Comparison of ENCODE assay signal across 9 mouse cellular contexts in the genomic region with DNA sequence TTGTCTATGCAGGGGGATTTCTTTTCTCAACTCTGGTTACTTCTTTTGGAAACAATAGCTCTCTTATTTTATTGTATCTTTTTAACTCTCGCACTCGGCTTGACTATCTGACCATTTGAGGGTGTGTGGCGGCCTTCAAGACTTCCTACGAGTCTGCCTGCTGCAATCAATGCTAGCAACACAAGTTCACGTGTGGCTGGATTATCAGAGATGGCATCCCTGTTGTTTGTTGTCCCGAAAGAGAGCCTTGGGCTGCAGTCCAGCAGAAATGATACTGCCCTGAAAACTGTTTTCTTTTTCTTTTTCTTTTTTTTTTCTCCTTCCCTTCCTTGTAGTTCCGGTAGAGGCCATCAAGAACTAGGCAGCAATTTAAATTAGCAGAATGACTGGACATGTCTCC. TPM values are rescaled to one million over a fixed set of nuclear protein-coding genes. Genes with fewer than 3 reads are reported as not detected.
A peak's percentile ranks its signal among the peaks of the same experiment; 100 is the strongest.
DNase-seq lines count a peak whose midpoint lies in the region; ATAC-seq and TF ChIP-seq lines count a peak whose summit lies in the region.
"Had no signal": no experiment of that assay in that cellular context is flagged by ENCODE, and none has a peak within 500 bp of the region (broad histone marks: within the 10 kb centered on the region; RNA-seq: fewer than 3 reads in every experiment).

No protein-coding gene starts in this region.

- peak overlapping the region; percentile 59 for H3K4me3 ChIP-seq in lung, embryonic 15.5 days
- peak overlapping the region; percentile 51 for H3K4me3 ChIP-seq in forebrain, postnatal 0 days (ENCODE audit: low read depth, low read length)
- H3K4me3 ChIP-seq in kidney, postnatal 0 days (replicated peaks; ENCODE audit: low read depth, low read length): peak overlapping the region; percentile 83
- peak overlapping the region; percentile 33; the same call in 1 of the 2 replicates for H3K4me3 ChIP-seq in small intestine, adult 2 months (ENCODE audit: low read depth, low read length)

- peak overlapping the region; percentile 85 for H3K4me2 ChIP-seq in lung, embryonic 15.5 days
- H3K4me2 ChIP-seq in forebrain, postnatal 0 days (ENCODE audit: low read depth): peak overlapping the region; percentile 91
- H3K4me2 ChIP-seq in kidney, postnatal 0 days (ENCODE audit: low read length): peak overlapping the region; percentile 87

- TF ChIP-seq POLR2A in small intestine, adult 2 months (IDR thresholded peaks at IDR 0.05; ENCODE audit: low read depth, low read length): no peak

- H3K36me3 ChIP-seq in lung, embryonic 15.5 days: no peaks in the 10 kb centered on the region
- no peaks in the 10 kb centered on the region for H3K36me3 ChIP-seq in forebrain, postnatal 0 days (ENCODE audit: insufficient read depth)
- no peaks in the 10 kb centered on the region for H3K36me3 ChIP-seq in kidney, postnatal 0 days (ENCODE audit: insufficient read depth, low read length)
- H3K36me3 ChIP-seq in small intestine, adult 2 months (ENCODE audit: control insufficient read depth, insufficient read depth, low read length): no peaks in the 10 kb centered on the region

- no peak for ATAC-seq in lung, embryonic 15.5 days (ENCODE audit: borderline replicate concordance, extremely low read depth, low FRiP score, low TSS enrichment)
- no peak for ATAC-seq in forebrain, postnatal 0 days
- ATAC-seq in kidney, postnatal 0 days (replicated peaks; ENCODE audit: low FRiP score, low read depth): no peak
- ATAC-seq: Patski had no signal

- peaks cover 7% of the 10 kb centered on the region; the same call in 1 of the 2 replicates for H3K4me1 ChIP-seq in lung, embryonic 15.5 days
- no peaks in the 10 kb centered on the region for H3K4me1 ChIP-seq in forebrain, postnatal 0 days (ENCODE audit: insufficient read depth)
- H3K4me1 ChIP-seq in kidney, postnatal 0 days (replicated peaks; ENCODE audit: insufficient read depth, low read length): peaks cover 27% of the 10 kb centered on the region
- peaks cover 2% of the 10 kb centered on the region; the same call in 1 of the 2 replicates for H3K4me1 ChIP-seq in small intestine, adult 2 months (ENCODE audit: control insufficient read depth, insufficient read depth, insufficient read length, low read length)

- intact Hi-C loops in left cerebral cortex, postnatal 36 days (cut with DNase I): loop anchor here (5.0 to 10.0 kb wide), 2 partner anchors 47 to 581 kb away; no protein-coding TSS in a partner anchor

- H3K9me3 ChIP-seq in lung, embryonic 15.5 days: no peaks in the 10 kb centered on the region
- H3K9me3 ChIP-seq in forebrain, postnatal 0 days (ENCODE audit: low read length): no peaks in the 10 kb centered on the region
- H3K9me3 ChIP-seq in kidney, postnatal 0 days (replicated peaks; ENCODE audit: low read length): no peaks in the 10 kb centered on the region

- TF ChIP-seq CTCF in forebrain, postnatal 0 days (IDR thresholded peaks at IDR 0.05; ENCODE audit: low read depth): no peak
- TF ChIP-seq CTCF in kidney, postnatal 0 days (IDR thresholded peaks at IDR 0.05; ENCODE audit: low read depth): no peak
- TF ChIP-seq CTCF in small intestine, adult 2 months (IDR thresholded peaks at IDR 0.05; ENCODE audit: extremely low read depth, insufficient read length, insufficient replicate concordance, low read depth, low read length): no peak

- no peaks in the 10 kb centered on the region for H3K27me3 ChIP-seq in lung, embryonic 15.5 days
- H3K27me3 ChIP-seq in forebrain, postnatal 0 days (ENCODE audit: insufficient read depth, low read length): 0 out of 2 replicates have a peak, but pooled peaks cover 5% of the 10 kb centered on the region
- H3K27me3 ChIP-seq in kidney, postnatal 0 days (ENCODE audit: insufficient read depth, low read length): no peaks in the 10 kb centered on the region
- H3K27me3 ChIP-seq in small intestine, adult 2 months (ENCODE audit: control insufficient read depth, insufficient read depth, low read length): no peaks in the 10 kb centered on the region
- H3K27me3 ChIP-seq: Patski had no signal

- peak overlapping the region; percentile 78; the same call in 1 of the 2 replicates for H3K27ac ChIP-seq in lung, embryonic 15.5 days
- H3K27ac ChIP-seq in forebrain, postnatal 0 days (ENCODE audit: low read depth, low read length): no peak overlapping the region
- peak overlapping the region; percentile 93 for H3K27ac ChIP-seq in kidney, postnatal 0 days
- H3K27ac ChIP-seq in small intestine, adult 2 months (ENCODE audit: insufficient read depth, low read depth, low read length): peak overlapping the region; percentile 78

- DNase-seq in lung, postnatal 14 days: no peak
- no peak for DNase-seq in forebrain, postnatal 0 days
- DNase-seq in kidney, postnatal 0 days (ENCODE audit: low spot score): peak; percentile 70
- DNase-seq in urinary bladder, postnatal 4 days (ENCODE audit: low spot score in 2 of 2): no peak
- no peak for DNase-seq in c-Kit-positive CD71-positive TER-119-positive erythroid progenitor cells, embryonic 14.5 days (ENCODE audit: low spot score)
- no peak for DNase-seq in left cerebral cortex, postnatal 36 days (ENCODE audit: low spot score in 2 of 2)

- H3K9ac ChIP-seq in lung, embryonic 15.5 days: peak overlapping the region; percentile 37
- H3K9ac ChIP-seq in forebrain, postnatal 0 days: no peak overlapping the region
- peak overlapping the region; percentile 89; the same call in 1 of the 2 replicates for H3K9ac ChIP-seq in kidney, postnatal 0 days (ENCODE audit: low read depth, low read length)

- 23% methylated on average over 7 of the region's 7 CpGs for WGBS in lung, embryonic 15.5 days
- WGBS in forebrain, postnatal 0 days: 32% methylated on average over 7 of the region's 7 CpGs
- WGBS in kidney, postnatal 0 days: 9% methylated on average over 7 of the region's 7 CpGs
- WGBS in small intestine, adult 2 months: 34% methylated on average over 7 of the region's 7 CpGs

RNA-seq across cellular contexts. Expression of a gene that starts 2.6 kb away (rescaled TPM):
- polyA plus RNA-seq in lung, embryonic 15.5 days (2015; fragmentation: Nextera tagmentation; extraction: Ambion mirVana): 5.9 and 7.5 TPM in 2 replicates
- total RNA-seq in forebrain, postnatal 0 days (2014; rRNA removed): 26.1 and 29.2 TPM in 2 replicates
- 8.8 and 19.7 TPM in 2 replicates for polyA plus RNA-seq in forebrain, postnatal 0 days (2015; fragmentation: Nextera tagmentation; extraction: Ambion mirVana)
- polyA plus RNA-seq in kidney, postnatal 0 days (2015; fragmentation: Nextera tagmentation; extraction: Ambion mirVana): 9.8 and 10.7 TPM in 2 replicates
- polyA plus RNA-seq in small intestine, adult 2 months (2012; rRNA removed): 4.2 and 5.8 TPM in 2 replicates
- total RNA-seq in left cerebral cortex, postnatal 36 days (2021): 10 to 100 TPM; 28.2 to 54.5 TPM

RNA-seq across cellular contexts. Expression of a gene that starts 47.9 kb away (rescaled TPM):
- polyA plus RNA-seq in lung, embryonic 15.5 days (2015; fragmentation: Nextera tagmentation; extraction: Ambion mirVana): not detected in 2 replicates
- total RNA-seq in forebrain, postnatal 0 days (2014; rRNA removed): not detected in 2 replicates
- polyA plus RNA-seq in forebrain, postnatal 0 days (2015; fragmentation: Nextera tagmentation; extraction: Ambion mirVana): not detected in 2 replicates
- not detected in 2 replicates for polyA plus RNA-seq in kidney, postnatal 0 days (2015; fragmentation: Nextera tagmentation; extraction: Ambion mirVana)
- not detected in 2 replicates for polyA plus RNA-seq in small intestine, adult 2 months (2012; rRNA removed)
- not detected for total RNA-seq in left cerebral cortex, postnatal 36 days (2021)
- polyA plus RNA-seq: Patski had no signal

Comparison
In these comparisons a context has a peak if more than half of its experiments do, and no peak if none do; other contexts are left out.
1. H3K4me3 ChIP-seq: peak in every context shown above with its lines; median percentile 83 in kidney, postnatal 0 days; 59 in lung, embryonic 15.5 days; 51 in forebrain, postnatal 0 days; 33 in small intestine, adult 2 months.